Mouse (Mus musculus) thymus, adult 2 months (tissue): Measurements from ENCODE around the gene Evi5l.

Experiments
- CTCF ChIP-seq: fragments of 200-500 bp; IDR thresholded peaks from 2 replicates; pipeline ENCODE4 v1.5.1; 2012; ENCODE audit warnings: mild to moderate bottlenecking, control low read depth, low read length, moderate library complexity, borderline replicate concordance; ENCODE audit not compliant: control insufficient read depth, poor library complexity, insufficient read depth; ENCODE audit errors: extremely low read depth
- POLR2A ChIP-seq: fragments of 200-500 bp; IDR thresholded peaks from 2 replicates; pipeline ENCODE4 v1.6.1; 2012; ENCODE audit warnings: mild to moderate bottlenecking, low read length, control low read depth, moderate library complexity; ENCODE audit not compliant: control insufficient read depth, poor library complexity, insufficient read depth; ENCODE audit errors: extremely low read depth

- TF ChIP-seq CTCF (no peak), POLR2A (no peak)
These were observed 39.1 kb downstream of the Evi5l start for GRCm38 (mm10) chr8:4205246-4206123.
